Mouse (Mus musculus) neural tube, embryonic 13.5 days (tissue): ENCODE measurements around the gene Osbpl9. TPM values are rescaled to one million over a fixed set of nuclear protein-coding genes. Genes with fewer than 3 reads are reported as not detected.

Source experiments
- ATAC-seq: fragments of 200-750 bp; cut with Nextera tagmentation; 2 replicates; pipeline ENCODE4 v1.8.0; 2017; ENCODE audit warnings: low read depth, mild to moderate bottlenecking, moderate TSS enrichment, moderate library complexity
- H3K27ac ChIP-seq: fragments of 300-500 bp; sonication (generic); replicated peaks from 2 replicates; pipeline ENCODE4 v1.5.1; 2015; ENCODE audit warnings: moderate library complexity, mild to moderate bottlenecking, inconsistent platforms
- H3K27me3 ChIP-seq: fragments of 300-500 bp; sonication (generic); 2 replicates; pipeline ENCODE4 v1.6.1; 2015; ENCODE audit warnings: mild to moderate bottlenecking, inconsistent platforms
- H3K36me3 ChIP-seq: fragments of 300-500 bp; sonication (generic); 2 replicates; pipeline ENCODE4 v1.6.1; 2015; ENCODE audit warnings: mild to moderate bottlenecking, inconsistent platforms
- H3K4me1 ChIP-seq: fragments of 300-500 bp; sonication (generic); replicated peaks from 2 replicates; pipeline ENCODE4 v1.6.1; 2015; ENCODE audit warnings: inconsistent platforms
- H3K4me2 ChIP-seq: fragments of 300-500 bp; sonication (generic); 2 replicates; pipeline ENCODE4 v1.6.1; 2015; ENCODE audit warnings: inconsistent platforms, mild to moderate bottlenecking, moderate library complexity
- H3K4me3 ChIP-seq: fragments of 300-500 bp; sonication (generic); 2 replicates; pipeline ENCODE4 v1.5.1; 2015; ENCODE audit warnings: mild to moderate bottlenecking, inconsistent platforms
- H3K9ac ChIP-seq: fragments of 300-500 bp; sonication (generic); 2 replicates; pipeline ENCODE4 v1.6.1; 2015; ENCODE audit warnings: moderate library complexity, mild to moderate bottlenecking, inconsistent platforms
- H3K9me3 ChIP-seq: fragments of 300-500 bp; sonication (generic); 2 replicates; pipeline ENCODE4 v1.6.1; 2016; ENCODE audit warnings: inconsistent platforms
- WGBS: fragments of 180-500 bp; shearing (Covaris S2); methylation state at CpG from one replicate; pipeline ENCODE4 v1.1.7; 2015; 5-methylcytosine and 5-hydroxymethylcytosine counted together
- polyA plus RNA-seq: library from polyadenylated mRNA; unstranded; fragments of >200 nt; fragmentation: Nextera tagmentation; extraction: Ambion mirVana; gene quantifications from 2 replicates; pipeline ENCODE4 v1.2.1, GENCODE M21; 2015

Osbpl9 gene
- polyA plus RNA-seq, 1 experiment from 2014 or later = 97.0 TPM

GRCm38 (mm10) chr4:109112915-109113505 is 89.1 kb downstream of the Osbpl9 start:
- no peak overlapping the region for H3K4me3 ChIP-seq

GRCm38 (mm10) chr4:109110978-109111377 is 91.1 kb downstream of the Osbpl9 start:
- H3K4me3 ChIP-seq = no peak overlapping the region
- 90% methylated on average over 2 of the region's 2 CpGs for whole genome bisulfite sequencing

More at GRCm38 (mm10) chr4:109112915-109113505, 89.1 kb downstream of the Osbpl9 start:
- Histone ChIP-seq H3K4me1 (peaks cover 28% of the 10 kb centered on the region), H3K9me3 (no peaks in the 10 kb centered on the region), H3K4me2 (no peak overlapping the region), H3K9ac (no peak overlapping the region), H3K36me3 (no peaks in the 10 kb centered on the region), H3K27ac (no peak overlapping the region), H3K27me3 (no peaks in the 10 kb centered on the region)
- 45% methylated on average over 7 of the region's 7 CpGs for WGBS
- no peak for ATAC-seq

GRCm38 (mm10) chr4:109109686-109110085 is 92.4 kb downstream of the Osbpl9 start:
- H3K9ac ChIP-seq = no peak overlapping the region
- no peak overlapping the region for H3K4me2 ChIP-seq
- WGBS = 92% methylated on average over 10 of the region's 10 CpGs
- H3K27me3 ChIP-seq = no peaks in the 10 kb centered on the region
- no peaks in the 10 kb centered on the region for H3K36me3 ChIP-seq
- no peak overlapping the region for H3K4me3 ChIP-seq
- no peak overlapping the region for H3K27ac ChIP-seq
- H3K9me3 ChIP-seq = no peaks in the 10 kb centered on the region
- peaks cover 8% of the 10 kb centered on the region; the same call in 1 of the 2 replicates for H3K4me1 ChIP-seq
- ATAC-seq = no peak

More at GRCm38 (mm10) chr4:109110978-109111377, 91.1 kb downstream of the Osbpl9 start:
- Histone ChIP-seq H3K9me3 (no peaks in the 10 kb centered on the region), H3K36me3 (no peaks in the 10 kb centered on the region), H3K9ac (no peak overlapping the region), H3K4me1 (peaks cover 14% of the 10 kb centered on the region), H3K27ac (no peak overlapping the region), H3K4me2 (no peak overlapping the region), H3K27me3 (no peaks in the 10 kb centered on the region)
- no peak for ATAC-seq

GRCm38 (mm10) chr4:109109012-109109411 is 93.1 kb downstream of the Osbpl9 start:
- Histone ChIP-seq H3K4me3 (no peak overlapping the region), H3K27ac (no peak overlapping the region), H3K9ac (no peak overlapping the region), H3K36me3 (no peaks in the 10 kb centered on the region), H3K4me1 (peaks cover 8% of the 10 kb centered on the region; the same call in 1 of the 2 replicates), H3K9me3 (no peaks in the 10 kb centered on the region), H3K27me3 (no peaks in the 10 kb centered on the region), H3K4me2 (no peak overlapping the region)
- 88% methylated on average over 6 of the region's 6 CpGs for WGBS
- ATAC-seq = no peak

- no peak overlapping the region for H3K27ac ChIP-seq
- no peak for ATAC-seq
- no peak overlapping the region for H3K9ac ChIP-seq
These were observed 95.5 kb downstream of the Osbpl9 start for GRCm38 (mm10) chr4:109106594-109106993.

GRCm38 (mm10) chr4:109106034-109106433 is 96.0 kb downstream of the Osbpl9 start:
- Histone ChIP-seq H3K4me1 (peaks cover 4% of the 10 kb centered on the region; the same call in 1 of the 2 replicates), H3K9ac (no peak overlapping the region), H3K27ac (no peak overlapping the region), H3K4me3 (no peak overlapping the region), H3K9me3 (no peaks in the 10 kb centered on the region), H3K27me3 (no peaks in the 10 kb centered on the region), H3K36me3 (peaks cover 12% of the 10 kb centered on the region), H3K4me2 (no peak overlapping the region)
- 78% methylated on average over 3 of the region's 3 CpGs for WGBS
- ATAC-seq = peak; percentile 40; the same call in 1 of the 2 replicates

More at GRCm38 (mm10) chr4:109106594-109106993, 95.5 kb downstream of the Osbpl9 start:
- no peaks in the 10 kb centered on the region for H3K27me3 ChIP-seq
- peaks cover 8% of the 10 kb centered on the region for H3K36me3 ChIP-seq
- H3K9me3 ChIP-seq = no peaks in the 10 kb centered on the region
- H3K4me1 ChIP-seq = peaks cover 4% of the 10 kb centered on the region; the same call in 1 of the 2 replicates
- no peak overlapping the region for H3K4me2 ChIP-seq
- no peak overlapping the region for H3K4me3 ChIP-seq

- Histone ChIP-seq H3K27me3 (no peaks in the 10 kb centered on the region), H3K36me3 (peaks cover 17% of the 10 kb centered on the region), H3K4me1 (peaks cover 4% of the 10 kb centered on the region; the same call in 1 of the 2 replicates), H3K4me2 (no peak overlapping the region), H3K27ac (no peak overlapping the region), H3K9me3 (no peaks in the 10 kb centered on the region), H3K4me3 (no peak overlapping the region), H3K9ac (no peak overlapping the region)
- no peak for ATAC-seq
These were observed 96.8 kb downstream of the Osbpl9 start for GRCm38 (mm10) chr4:109105254-109105653.

- Histone ChIP-seq H3K4me2 (no peak overlapping the region), H3K27ac (no peak overlapping the region), H3K9ac (no peak overlapping the region), H3K4me1 (peaks cover 4% of the 10 kb centered on the region; the same call in 1 of the 2 replicates), H3K4me3 (no peak overlapping the region), H3K36me3 (peaks cover 18% of the 10 kb centered on the region), H3K9me3 (no peaks in the 10 kb centered on the region), H3K27me3 (no peaks in the 10 kb centered on the region)
- WGBS = 83% methylated on average over 9 of the region's 9 CpGs
- no peak for ATAC-seq
These were observed 98.8 kb downstream of the Osbpl9 start for GRCm38 (mm10) chr4:109103145-109103883.

GRCm38 (mm10) chr4:109102574-109102973 is 99.5 kb downstream of the Osbpl9 start:
- WGBS = 87% methylated on average over 5 of the region's 5 CpGs
- no peak for ATAC-seq
- H3K4me1 ChIP-seq = peaks cover 4% of the 10 kb centered on the region; the same call in 1 of the 2 replicates
- H3K4me2 ChIP-seq = no peak overlapping the region
- no peak overlapping the region for H3K27ac ChIP-seq
- no peak overlapping the region for H3K9ac ChIP-seq
- H3K27me3 ChIP-seq = no peaks in the 10 kb centered on the region
- H3K4me3 ChIP-seq = no peak overlapping the region
- H3K9me3 ChIP-seq = no peaks in the 10 kb centered on the region
- peaks cover 18% of the 10 kb centered on the region for H3K36me3 ChIP-seq

GRCm38 (mm10) chr4:109098861-109099260 is 103.2 kb downstream of the Osbpl9 start:
- no peak overlapping the region for H3K27ac ChIP-seq
- no peak overlapping the region for H3K9ac ChIP-seq
- H3K36me3 ChIP-seq = peaks cover 18% of the 10 kb centered on the region
- H3K9me3 ChIP-seq = no peaks in the 10 kb centered on the region
- WGBS = 94% methylated on average over 3 of the region's 3 CpGs
- H3K4me3 ChIP-seq = no peak overlapping the region
- no peaks in the 10 kb centered on the region for H3K27me3 ChIP-seq
- H3K4me2 ChIP-seq = no peak overlapping the region
- peaks cover 3% of the 10 kb centered on the region for H3K4me1 ChIP-seq
- ATAC-seq = no peak

- H3K27me3 ChIP-seq = no peaks in the 10 kb centered on the region
- H3K4me3 ChIP-seq = no peak overlapping the region
- H3K36me3 ChIP-seq = peaks cover 4% of the 10 kb centered on the region; the same call in 1 of the 2 replicates
- 0 out of 2 replicates have a peak, but pooled peaks have one; percentile 23 for ATAC-seq
- no peak overlapping the region for H3K27ac ChIP-seq
- no peak overlapping the region for H3K9ac ChIP-seq
- no peak overlapping the region for H3K4me2 ChIP-seq
- WGBS = 49% methylated on average over 2 of the region's 2 CpGs
- no peaks in the 10 kb centered on the region for H3K9me3 ChIP-seq
- H3K4me1 ChIP-seq = peaks cover 3% of the 10 kb centered on the region
These were observed 107.8 kb downstream of the Osbpl9 start for GRCm38 (mm10) chr4:109094269-109094668.

GRCm38 (mm10) chr4:109092344-109092743 is 109.7 kb downstream of the Osbpl9 start:
- peaks cover 3% of the 10 kb centered on the region for H3K4me1 ChIP-seq
- H3K36me3 ChIP-seq = peaks cover 4% of the 10 kb centered on the region; the same call in 1 of the 2 replicates
- H3K4me3 ChIP-seq = no peak overlapping the region
- H3K4me2 ChIP-seq = no peak overlapping the region
- ATAC-seq = no peak
- no peak overlapping the region for H3K27ac ChIP-seq
- H3K9me3 ChIP-seq = no peaks in the 10 kb centered on the region
- H3K27me3 ChIP-seq = no peaks in the 10 kb centered on the region
- WGBS = 95% methylated on average over 5 of the region's 5 CpGs
- H3K9ac ChIP-seq = no peak overlapping the region
